Mouse (Mus musculus): ENCODE measurements around the gene Arl4a. TPM values are rescaled to one million over a fixed set of nuclear protein-coding genes. Genes with fewer than 3 reads are reported as not detected.

Arl4a gene
- polyA plus RNA-seq, 1 experiment from 2014 or later, result 89.2 TPM

Other genes starting within 250 kb of the Arl4a start
- gene Scin, start 96.2 kb upstream of the Arl4a start, polyA plus RNA-seq (2016; fragmentation: Nextera tagmentation; extraction: Ambion mirVana), result 0.09 TPM in 1 of 2 replicates, not detected in the other
- not detected in 2 replicates for gene Lsmem1, start 161.5 kb upstream of the Arl4a start, polyA plus RNA-seq (2016; fragmentation: Nextera tagmentation; extraction: Ambion mirVana)
- 178 and 182 TPM in 2 replicates for gene Ifrd1, start 210.5 kb upstream of the Arl4a start, polyA plus RNA-seq (2016; fragmentation: Nextera tagmentation; extraction: Ambion mirVana)

Data from midbrain, embryonic 12.5 days (tissue).